Mouse (Mus musculus): ENCODE results near the gene Olfr700.
"Not testable (repeated sequence)": the region's sequence is repeated elsewhere in the genome, so short reads cannot be mapped to it uniquely, and the experiment has no call there.

The Olfr700 gene

DNA sequence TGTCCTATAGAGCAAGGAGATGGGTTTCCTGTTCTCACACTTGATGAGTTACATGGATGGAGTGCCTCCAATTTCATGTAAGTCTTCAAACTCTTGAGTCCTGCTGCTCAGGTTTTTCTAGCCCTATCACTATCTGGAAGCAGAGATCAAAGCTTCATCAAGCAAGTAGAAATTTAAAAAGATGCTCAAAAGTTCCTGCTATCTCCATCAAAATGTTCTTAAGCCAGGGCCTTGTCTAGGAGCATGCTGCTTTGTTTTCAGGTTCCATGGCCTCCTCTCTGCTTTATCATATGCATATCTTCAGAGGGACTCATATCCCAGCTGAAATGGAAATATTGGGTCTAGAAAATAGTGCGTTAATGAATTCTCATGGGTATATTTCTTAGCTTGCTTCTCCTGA, at the start of gene Olfr700:
TSS of gene Olfr700 (minus strand) at position 101 of the 400 bp plus-strand sequence.
- DNase-seq (ENCODE audit: low read depth, low spot score), result no peak

DNA sequence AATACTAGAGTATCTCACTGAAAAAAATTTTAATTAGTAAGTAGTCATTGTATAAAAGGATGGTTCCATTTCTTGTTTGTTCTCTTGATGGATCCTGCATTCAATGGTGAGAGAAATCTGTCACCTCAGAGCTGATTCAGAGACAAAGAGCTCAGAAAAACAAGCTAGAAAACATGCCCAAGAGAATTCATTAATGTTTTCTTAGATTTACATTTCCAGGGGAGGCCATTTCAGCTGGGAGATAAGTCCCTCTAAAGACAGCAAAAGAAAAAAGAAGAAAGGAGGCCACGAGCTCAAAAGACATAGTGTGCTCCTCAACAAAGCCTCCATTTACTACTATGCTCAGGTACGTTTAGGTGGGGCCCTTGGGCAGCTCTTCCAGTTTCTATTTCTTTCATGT, 34.4 kb upstream of the Olfr700 start, which contains the start of gene Olfr703:
TSS of gene Olfr703 (plus strand) at position 301 of the 400 bp plus-strand sequence.
- DNase-seq (ENCODE audit: low read depth, low spot score), result no peak

DNA sequence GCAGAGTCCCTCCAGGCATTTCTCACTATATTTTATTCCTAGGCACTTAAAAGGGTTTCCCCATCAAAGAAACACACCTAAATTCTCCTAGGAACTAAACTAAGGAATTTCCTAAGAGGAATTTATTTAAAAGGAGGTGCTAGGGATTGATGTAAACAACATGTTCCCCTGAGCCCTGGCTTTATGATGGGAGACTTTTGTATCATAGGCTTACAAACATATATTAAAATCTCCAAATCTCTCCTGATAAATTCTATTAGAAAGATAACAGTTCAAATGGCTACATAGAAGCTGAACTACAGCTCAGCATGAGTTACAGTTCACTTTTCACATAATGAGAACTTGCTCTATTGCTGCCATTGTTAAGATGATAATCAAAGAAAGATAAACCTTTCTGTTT, 25.2 kb upstream of the Olfr700 start, which contains the start of gene Olfr702:
TSS of gene Olfr702 (minus strand) at position 101 of the 400 bp plus-strand sequence.
- no peak for DNase-seq (ENCODE audit: low read depth, low spot score)

DNA sequence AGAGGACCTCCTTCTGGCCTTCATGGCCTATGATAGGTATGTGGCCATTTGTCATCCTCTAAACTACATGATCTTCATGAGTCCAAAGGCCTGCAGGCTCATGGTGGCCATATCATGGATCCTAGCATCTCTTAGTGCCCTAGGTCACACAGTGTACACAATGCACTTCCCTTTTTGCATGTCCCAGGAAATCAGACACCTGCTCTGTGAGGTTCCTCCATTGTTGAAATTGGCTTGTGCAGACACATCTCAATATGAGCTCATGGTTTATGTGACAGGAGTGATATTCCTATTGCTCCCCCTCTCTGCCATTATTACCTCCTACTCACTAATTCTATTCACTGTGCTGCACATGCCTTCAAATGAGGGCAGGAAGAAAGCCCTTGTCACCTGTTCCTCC, 9.8 kb upstream of the Olfr700 start:
- DNase-seq (ENCODE audit: low read depth, low spot score), result no peak

DNA sequence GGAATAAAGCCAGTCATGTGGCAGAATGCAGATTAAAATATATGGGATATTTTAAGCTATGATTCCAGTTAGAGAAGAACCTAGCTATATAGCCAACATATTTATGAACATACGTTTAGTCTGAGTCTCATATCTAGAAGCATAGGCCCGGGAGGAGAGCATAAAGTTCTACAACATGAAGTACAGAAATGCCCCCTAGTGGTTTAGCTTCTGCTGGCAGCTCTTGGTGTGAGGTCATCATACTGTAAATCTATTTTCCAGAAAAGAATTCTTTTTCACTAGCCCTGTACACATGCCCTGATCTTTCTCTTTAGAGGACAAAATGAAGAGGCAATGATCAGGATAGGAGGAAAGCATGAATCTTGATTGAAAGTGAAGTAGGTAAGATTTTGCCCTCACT, 7.1 kb upstream of the Olfr700 start:
- no peak for DNase-seq (ENCODE audit: low read depth, low spot score)

DNA sequence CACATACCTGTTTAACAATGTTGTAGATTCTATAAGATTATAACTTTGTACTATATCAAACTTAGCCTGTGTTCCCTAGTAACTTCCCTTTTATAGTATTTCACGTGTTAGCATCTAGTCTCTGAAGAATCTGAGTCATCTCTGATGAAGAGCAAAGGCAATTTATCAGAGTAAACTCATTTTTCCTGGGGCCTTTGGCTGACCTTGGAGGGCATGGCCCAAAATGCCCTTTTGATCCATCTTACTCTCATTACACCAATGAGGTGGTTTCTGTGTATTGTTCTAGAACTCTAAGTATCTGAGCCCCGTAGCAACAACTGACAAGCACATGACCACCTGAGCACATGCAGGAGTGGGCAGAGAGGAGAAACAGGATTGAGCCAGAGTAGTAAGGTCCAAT, 5.2 kb upstream of the Olfr700 start, which contains the start of gene Olfr701:
TSS of gene Olfr701 (plus strand) at position 301 of the 400 bp plus-strand sequence.
- DNase-seq (ENCODE audit: low read depth, low spot score), result no peak

DNA sequence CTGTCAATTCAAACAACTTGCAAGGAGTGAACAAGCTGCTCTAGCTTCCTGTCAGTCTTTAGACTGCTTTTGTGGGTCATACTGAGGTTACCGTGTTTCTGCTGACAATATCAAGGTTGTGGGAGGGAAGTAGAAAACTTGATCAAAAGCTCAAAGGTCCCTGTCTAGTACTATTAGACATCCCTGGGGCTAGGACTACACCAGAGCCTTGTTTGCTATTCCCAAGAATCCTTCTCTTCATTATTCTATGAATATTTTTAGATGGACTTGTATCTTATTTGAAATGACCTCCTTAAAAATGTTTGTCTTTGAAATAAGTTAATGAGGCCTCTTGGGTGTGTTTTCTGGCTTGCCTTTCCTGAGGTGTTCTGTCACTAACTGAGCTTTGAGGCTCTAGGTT, 15.5 kb downstream of the Olfr700 start, which contains the start of gene Olfr699:
TSS of gene Olfr699 (minus strand) at position 101 of the 400 bp plus-strand sequence.
- no peak for DNase-seq (ENCODE audit: low read depth, low spot score)

DNA sequence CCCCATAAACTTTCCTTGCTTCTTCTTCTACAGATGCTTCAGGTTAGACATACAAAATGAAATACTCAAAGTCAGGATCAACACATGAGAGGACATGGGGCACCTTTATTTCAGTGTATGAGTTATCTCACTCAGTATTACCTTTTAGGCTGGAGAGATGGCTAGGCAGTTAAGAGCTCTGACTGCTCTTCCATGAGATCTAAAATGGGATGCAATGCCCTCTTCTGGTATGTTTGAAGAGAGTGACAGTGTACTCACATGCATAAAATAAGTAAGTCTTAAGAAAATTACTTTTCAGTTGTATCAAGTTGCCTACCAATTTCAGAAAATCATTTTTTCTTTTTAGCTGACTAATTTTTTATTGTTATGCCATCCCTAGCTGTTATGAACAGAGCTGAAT, 20.3 kb downstream of the Olfr700 start:
- no peak for DNase-seq (ENCODE audit: low read depth, low spot score)

DNA sequence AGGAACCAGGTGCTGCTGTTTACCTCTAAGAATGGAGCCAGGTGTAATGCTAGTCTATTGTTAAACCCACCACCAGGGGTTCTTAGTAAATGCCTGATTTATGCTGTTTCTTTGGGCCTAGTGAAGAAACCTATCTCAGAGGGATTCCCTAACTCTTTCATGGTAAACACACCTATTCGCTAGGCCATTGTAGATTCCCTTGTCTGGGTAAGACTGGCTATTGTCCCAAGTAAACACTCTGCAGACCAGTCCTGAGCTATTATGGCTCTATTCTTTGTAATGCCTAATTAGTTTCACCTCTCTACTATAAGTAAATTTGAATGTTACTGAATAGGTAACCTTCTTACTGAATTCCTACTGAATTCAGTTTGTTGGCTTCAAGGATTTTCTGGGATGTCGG, 47.6 kb downstream of the Olfr700 start:
- not testable (repeated sequence) for DNase-seq (ENCODE audit: low read depth, low spot score)

DNA sequence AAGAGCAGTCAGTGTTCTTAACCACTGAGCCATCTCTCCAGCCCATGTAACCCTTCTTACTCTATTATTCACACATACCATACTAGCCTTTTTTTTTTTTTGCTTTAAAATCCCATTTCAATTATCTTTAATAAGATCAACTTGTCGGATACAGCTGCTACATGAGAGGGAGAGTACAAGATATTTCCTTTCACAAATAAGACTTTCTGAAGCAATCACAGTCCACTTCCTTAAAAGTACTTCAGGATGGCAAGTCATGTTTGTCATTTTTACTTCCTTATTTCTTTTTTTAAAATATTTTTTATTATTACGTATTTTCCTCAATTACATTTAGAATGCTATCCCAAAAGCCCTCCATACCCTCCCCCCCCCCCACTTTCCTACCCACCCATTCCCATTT, 49.8 kb downstream of the Olfr700 start:
- DNase-seq (ENCODE audit: low read depth, low spot score), result no peak
